Mouse (Mus musculus) C2C12 (cell line): ENCODE measurements at regions not wholly inside any gene's neighbourhood (a gene's known extent, or its start where the extent isn't known, plus 50 kb on each side); places are given as distances from the start of the nearest gene placed in this dataset.

Experiments
- CEBPB ChIP-seq: IDR thresholded peaks from one replicate; pipeline ENCODE4 v1.6.1; 2011; ENCODE audit warnings: low read depth, mild to moderate bottlenecking, control low read depth, moderate library complexity
- CTCF ChIP-seq: IDR thresholded peaks from one replicate; pipeline ENCODE4 v1.5.1; 2011; ENCODE audit not compliant: control insufficient read depth, insufficient read depth, insufficient read length
- MAX ChIP-seq: IDR thresholded peaks from one replicate; pipeline ENCODE4 v1.6.1; 2011; ENCODE audit warnings: mild to moderate bottlenecking, control low read depth
- USF1 ChIP-seq: IDR thresholded peaks from one replicate; pipeline ENCODE4 v1.6.1; 2011; ENCODE audit warnings: low read depth, mild to moderate bottlenecking, control low read depth, moderate library complexity

DNA sequence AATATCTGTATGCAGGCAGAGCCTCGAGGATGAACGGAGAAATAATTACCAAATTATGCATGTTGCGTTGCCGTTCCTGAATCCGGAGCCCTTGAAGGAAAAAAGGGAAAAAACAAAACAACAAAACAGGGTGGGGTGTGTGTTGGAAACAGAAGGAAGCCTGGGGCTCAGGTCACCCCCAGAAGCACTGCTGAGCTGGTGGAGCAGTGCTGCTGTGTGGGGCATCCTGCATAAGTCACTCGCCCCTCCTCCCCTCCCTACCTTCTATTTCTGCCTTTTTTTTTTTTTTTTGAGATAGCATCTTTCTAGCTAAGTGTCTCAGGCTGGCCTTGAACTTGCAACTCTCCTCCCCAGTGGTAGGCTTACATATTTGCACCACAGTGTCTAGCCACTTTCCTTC, 72.8 kb upstream of the Gm26897 start:
- TF ChIP-seq CTCF (no peak), MAX (no peak), USF1 (no peak), CEBPB (no peak)
